Mouse (Mus musculus): ENCODE measurements around the gene Ppie.
A peak's percentile ranks its signal among the peaks of the same experiment; 100 is the strongest.
"Not testable (repeated sequence)": the region's sequence is repeated elsewhere in the genome, so short reads cannot be mapped to it uniquely, and the experiment has no call there.

Ppie gene

DNA sequence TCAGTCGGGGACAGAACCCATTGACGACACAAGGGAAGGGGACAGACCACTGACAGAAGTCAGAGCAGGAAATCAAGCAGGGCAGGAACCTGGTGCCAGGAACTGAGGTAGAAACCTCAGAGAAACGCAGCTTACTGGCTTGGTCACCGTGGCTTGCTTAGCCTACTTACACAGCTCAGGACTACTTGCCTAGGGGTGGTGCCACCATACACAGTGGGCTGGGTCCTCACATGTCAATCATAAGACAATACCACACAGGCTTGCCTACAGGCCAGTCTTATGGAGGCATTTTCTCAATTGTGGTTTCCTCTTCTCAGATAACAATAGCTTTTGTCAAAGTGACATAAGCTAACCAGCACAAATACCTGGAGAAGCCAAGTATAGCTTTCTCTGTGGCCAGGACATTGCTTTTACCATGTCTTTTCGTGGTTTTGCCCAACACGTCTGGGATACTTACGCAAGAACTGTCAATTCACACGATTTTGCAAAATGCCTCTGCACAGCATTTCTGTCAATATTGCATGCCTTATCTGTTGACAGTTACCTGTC is 27.5 kb downstream of the Ppie start:
- DNase-seq = no peak

GRCm38 (mm10) chr4:123111275-123111983 is 28.3 kb downstream of the Ppie start:
- DNase-seq = not testable (repeated sequence)

GRCm38 (mm10) chr4:123110751-123111150 is 29.0 kb downstream of the Ppie start:
- no peak for DNase-seq

DNA sequence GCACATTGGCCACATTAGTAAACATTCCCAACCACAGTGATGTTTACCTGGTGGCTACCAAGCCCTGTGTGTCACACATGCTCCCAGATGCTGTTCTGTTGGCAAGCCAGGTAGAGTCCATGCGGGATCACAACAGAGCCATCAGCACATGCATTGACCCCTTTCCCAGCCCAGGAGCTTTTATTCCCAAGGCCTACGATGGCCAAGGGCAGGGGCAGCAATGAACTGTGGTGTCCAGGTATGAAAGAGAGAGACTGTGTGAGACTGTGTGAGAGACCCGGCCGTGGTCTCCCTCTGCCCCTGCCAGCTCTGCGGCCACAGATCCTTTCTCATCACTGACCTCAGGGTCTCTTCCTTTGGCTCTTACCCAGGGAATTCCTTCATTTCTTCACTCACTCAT is 31.7 kb downstream of the Ppie start:
- no peak for DNase-seq

- no peak for DNase-seq
These were observed 32.9 kb downstream of the Ppie start for GRCm38 (mm10) chr4:123106864-123107263.

DNA sequence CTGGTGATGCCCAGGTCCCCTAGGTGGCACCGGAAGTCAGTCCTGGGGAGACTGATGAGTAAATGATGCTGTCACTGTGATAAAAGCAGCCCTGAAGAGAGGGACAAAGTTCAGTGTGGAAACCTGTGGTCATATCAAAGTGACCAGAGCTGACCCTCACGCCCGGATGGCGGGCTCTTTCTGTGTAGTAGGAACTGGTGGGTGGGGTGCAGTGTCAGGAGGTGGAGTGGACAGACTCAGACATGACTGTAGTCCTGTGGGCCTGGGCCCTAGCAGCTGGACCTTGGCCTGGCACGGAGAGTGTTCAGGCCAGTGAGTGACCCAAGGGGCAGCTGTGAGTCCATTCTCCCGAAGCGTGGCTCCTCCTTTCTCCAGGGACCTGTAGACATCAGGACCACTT is 33.8 kb downstream of the Ppie start:
- not testable (repeated sequence) for DNase-seq

DNA sequence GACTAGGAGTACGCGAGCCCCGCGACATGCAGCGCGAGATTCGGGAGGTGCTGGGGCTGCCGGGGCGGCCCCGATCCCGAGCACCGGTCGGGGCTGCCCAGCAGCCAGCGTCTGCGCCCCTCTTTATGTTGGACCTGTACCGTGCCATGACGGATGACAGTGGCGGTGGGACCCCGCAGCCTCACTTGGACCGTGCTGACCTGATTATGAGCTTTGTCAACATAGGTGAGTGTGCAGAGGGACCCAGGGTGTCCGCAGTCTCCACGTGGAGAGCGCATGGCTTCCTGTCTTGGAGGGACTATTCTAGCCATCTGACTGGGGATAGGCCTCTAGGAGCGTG is 34.3 kb downstream of the Ppie start:
- no peak for DNase-seq

GRCm38 (mm10) chr4:123104651-123105450 is 34.9 kb downstream of the Ppie start, which contains the start of gene Bmp8b:
Bmp8b (plus strand) TSS chr4:123105165.
- no peak for DNase-seq

GRCm38 (mm10) chr4:123093869-123094268 is 45.9 kb downstream of the Ppie start:
- DNase-seq = no peak

DNA sequence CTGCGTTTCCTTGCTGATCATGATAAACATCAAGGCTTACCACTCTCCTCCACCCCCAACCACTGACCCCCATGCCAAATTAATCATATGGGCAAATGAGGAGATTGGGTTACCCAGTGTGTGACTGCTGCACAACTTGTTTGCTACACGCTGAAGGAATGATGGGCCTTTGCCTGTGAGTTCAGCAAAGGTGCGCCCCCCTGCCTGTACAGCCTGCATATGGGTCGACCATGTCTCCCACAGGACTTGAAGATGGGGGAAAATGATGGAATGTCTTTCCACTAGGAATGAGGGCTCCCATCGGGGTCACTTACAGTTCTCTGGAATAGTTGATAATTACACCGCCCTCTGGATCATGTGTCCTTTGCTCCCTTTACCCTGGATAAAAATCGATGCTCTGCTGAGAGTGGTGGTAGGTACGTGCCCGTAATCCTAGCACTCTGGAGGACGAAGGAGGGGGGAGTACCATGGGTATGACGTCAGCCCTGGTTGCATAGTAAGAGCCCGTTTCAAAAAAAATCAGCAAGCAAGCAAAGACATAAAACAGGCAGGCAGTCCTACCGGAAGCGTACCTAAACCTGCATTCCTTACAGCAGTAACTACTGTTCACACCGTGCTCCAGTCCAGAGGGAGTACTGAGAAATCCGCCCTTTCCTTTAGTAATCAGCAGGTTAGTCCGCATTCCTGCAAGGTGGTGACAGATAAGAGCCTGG is 46.5 kb downstream of the Ppie start:
- no peak for DNase-seq

GRCm38 (mm10) chr4:123092621-123093020 is 47.1 kb downstream of the Ppie start:
- DNase-seq = no peak

DNA sequence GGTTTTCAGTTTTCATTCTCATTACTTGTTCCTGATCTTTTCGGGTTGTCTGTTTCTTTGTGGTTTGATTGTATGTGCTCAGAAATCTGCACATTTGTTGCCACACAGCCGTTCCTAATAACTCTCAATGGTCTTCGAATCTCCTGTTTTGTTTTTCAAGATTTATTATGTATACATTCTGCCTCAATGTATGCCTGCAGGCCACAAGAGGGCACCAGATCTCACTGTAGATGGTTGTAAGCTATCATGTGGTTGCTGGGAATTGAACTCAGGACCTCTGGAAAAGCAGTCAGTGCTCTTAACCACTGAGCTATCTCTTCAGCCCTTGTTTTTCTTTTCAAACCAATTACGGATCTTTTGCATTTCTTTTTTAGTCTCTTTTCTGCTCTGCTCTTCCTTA is 53.4 kb downstream of the Ppie start:
- DNase-seq = no peak

GRCm38 (mm10) chr4:123085290-123085689 is 54.5 kb downstream of the Ppie start:
- DNase-seq = no peak

- no peak for DNase-seq
These were observed 56.3 kb downstream of the Ppie start for GRCm38 (mm10) chr4:123083323-123083902.

DNA sequence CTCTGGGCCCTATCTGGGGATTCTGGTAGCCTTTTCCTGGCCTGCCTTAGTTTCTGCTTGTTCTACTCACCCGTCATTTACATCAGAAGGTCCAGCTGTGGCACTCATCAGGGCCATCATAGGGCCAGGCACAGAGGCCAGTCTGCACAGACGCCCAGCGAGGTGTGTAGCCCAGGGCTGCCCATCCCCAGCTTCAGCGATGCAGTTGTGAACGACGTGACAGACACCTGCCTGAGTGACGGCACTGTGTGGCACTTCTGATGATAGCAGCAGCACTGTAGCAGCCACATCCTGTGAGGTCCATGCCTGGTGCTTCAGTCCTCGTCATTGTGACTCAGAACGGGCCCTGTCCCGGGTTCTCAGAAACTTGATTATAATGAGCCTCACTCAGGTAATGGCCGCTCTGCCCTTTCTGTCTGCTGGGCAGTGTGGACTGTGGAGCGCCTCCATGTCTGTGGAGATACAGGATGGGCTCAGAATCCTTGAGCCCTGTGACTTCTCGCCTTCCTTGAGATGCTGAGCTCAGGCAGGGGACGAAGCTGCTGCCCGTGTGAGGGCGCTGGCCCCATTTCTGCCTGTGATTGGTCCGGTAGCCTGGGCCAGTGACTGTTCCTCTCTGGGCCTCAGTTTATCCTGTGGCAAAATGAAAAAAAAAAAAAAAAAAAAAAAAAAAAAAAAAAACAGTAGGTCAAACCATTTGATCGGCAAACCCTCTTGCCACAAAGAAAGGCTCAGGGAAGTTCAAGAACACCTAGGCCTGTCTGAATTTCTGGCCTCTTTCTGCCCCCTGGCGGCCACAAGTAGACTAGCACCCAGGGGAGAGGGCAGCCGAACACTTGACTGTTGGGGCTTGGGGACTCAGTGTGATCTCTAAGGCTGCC is 57.2 kb downstream of the Ppie start:
- DNase-seq = peak; percentile 58 to 61

DNA sequence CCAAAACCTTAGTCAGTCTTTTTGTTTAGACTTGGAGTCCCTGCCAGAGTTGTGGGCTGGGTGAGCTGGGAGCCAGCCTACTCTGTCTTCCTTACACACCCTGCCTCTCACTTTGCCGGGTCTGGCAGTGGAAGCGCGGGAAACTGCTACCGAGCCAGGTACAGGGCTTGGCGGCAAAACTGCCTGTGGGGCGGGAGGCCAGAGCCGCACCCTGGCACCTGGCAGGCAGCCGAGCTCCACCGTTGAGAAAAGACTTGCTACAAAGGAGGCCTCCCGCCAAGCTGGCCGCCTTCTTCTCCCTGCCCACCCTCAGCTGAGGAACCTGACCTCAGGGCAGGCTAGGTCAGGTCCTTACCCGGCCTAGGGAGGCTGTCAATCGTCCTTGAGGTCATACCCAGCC is 59.0 kb downstream of the Ppie start:
- DNase-seq = no peak

- DNase-seq = no peak
These were observed 61.5 kb downstream of the Ppie start for GRCm38 (mm10) chr4:123078231-123078630.

Data from thymus, postnatal 36 days (tissue).